Mouse (Mus musculus) cerebellum, adult 2 months (tissue): ENCODE results near the gene Ccdc116.

Experiments
- CTCF ChIP-seq: fragments of 200-500 bp; IDR thresholded peaks from 2 replicates; pipeline ENCODE4 v1.5.1; 2011; ENCODE audit warnings: low read depth, mild to moderate bottlenecking, control low read depth, low read length, moderate library complexity, borderline replicate concordance; ENCODE audit not compliant: insufficient read depth
- POLR2A ChIP-seq: fragments of 200-500 bp; IDR thresholded peaks from 2 replicates; pipeline ENCODE4 v1.6.1; 2011; ENCODE audit warnings: low read length, control low read depth, borderline replicate concordance; ENCODE audit not compliant: insufficient read depth

DNA sequence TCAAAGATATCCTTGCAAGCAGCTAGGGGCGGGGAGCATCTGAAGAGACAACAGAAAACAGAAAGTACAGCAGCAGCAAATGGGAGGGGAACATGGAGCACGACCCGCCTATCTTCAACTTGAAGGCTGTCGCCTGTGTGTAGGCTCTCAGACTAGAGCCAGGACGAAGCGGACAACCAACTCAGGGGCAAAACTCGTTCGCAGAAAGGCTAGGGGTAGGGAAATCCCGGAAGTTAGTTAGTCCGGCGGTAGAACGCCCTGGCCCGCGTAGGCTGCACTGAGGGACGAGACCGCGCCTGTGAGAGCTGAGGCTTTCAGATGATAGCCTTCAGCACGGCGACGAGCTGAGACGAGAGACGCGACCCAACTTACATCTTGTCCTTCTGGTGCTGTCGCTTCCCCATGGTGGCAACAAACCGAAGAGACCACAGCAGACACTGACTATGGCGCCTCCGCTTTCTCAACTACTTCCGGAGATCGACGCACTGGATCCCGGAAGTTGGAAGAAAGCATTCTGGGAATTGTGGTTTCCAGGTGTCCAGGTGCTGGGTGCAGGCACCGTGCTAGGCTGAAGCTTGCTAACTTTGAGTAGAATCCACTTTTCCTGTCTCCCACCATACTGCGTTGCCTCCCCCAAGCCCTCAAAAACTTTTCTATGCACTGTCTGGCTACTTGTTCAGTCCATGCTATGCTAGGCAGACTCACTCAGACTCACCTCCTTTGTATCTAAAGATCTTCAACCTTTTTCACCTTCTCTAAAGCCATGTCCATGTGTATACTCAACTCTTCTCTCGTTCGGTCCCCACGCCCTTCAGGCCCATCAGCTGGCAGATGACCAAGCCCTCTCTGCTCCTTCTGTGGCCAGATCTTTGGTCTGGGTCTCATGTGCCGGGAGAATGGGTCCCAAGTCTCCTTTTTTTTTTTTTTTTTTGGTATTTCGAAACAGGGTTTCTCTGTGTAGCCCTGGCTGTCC, 36.0 kb downstream of the Ccdc116 start, which contains the start of gene Ppil2:
- TF ChIP-seq CTCF (no peak), POLR2A (peak; percentile 98; the same call in 1 of the 2 replicates)
